Mouse (Mus musculus) stomach, embryonic 14.5 days (tissue): ENCODE measurements at regions not wholly inside any gene's neighbourhood (a gene's known extent, or its start where the extent isn't known, plus 50 kb on each side); places are given as distances from the start of the nearest gene placed in this dataset.

Experiments used
- ATAC-seq: fragments of 200-750 bp; cut with Nextera tagmentation; 2 replicates; pipeline ENCODE4 v1.8.0; 2017; ENCODE audit warnings: low read depth, moderate TSS enrichment; ENCODE audit not compliant: insufficient number of reproducible peaks, insufficient read depth, low FRiP score
- H3K27ac ChIP-seq: fragments of 300-500 bp; sonication (generic); 2 replicates; pipeline ENCODE4 v1.5.1; 2014; ENCODE audit warnings: mild to moderate bottlenecking, low read length, moderate library complexity, mixed read lengths
- H3K27me3 ChIP-seq: fragments of 300-500 bp; sonication (generic); 2 replicates; pipeline ENCODE4 v1.6.1; 2014; ENCODE audit warnings: low read length, control low read depth, mixed read lengths; ENCODE audit not compliant: control insufficient read depth, insufficient read depth
- H3K36me3 ChIP-seq: fragments of 300-500 bp; sonication (generic); 2 replicates; pipeline ENCODE4 v1.6.1; 2014; ENCODE audit warnings: mild to moderate bottlenecking, control low read depth, low read length, moderate library complexity, mixed read lengths; ENCODE audit not compliant: control insufficient read depth, insufficient read depth
- H3K4me1 ChIP-seq: fragments of 300-500 bp; sonication (generic); 2 replicates; pipeline ENCODE4 v1.6.1; 2014; ENCODE audit warnings: low read length, control low read depth, mixed read lengths; ENCODE audit not compliant: control insufficient read depth, insufficient read depth
- H3K4me2 ChIP-seq: fragments of 300-500 bp; sonication (generic); replicated peaks from 2 replicates; pipeline ENCODE4 v1.6.1; 2014; ENCODE audit warnings: low read depth, low read length, control low read depth
- H3K4me3 ChIP-seq: fragments of 300-500 bp; sonication (generic); 2 replicates; pipeline ENCODE4 v1.5.1; 2014; ENCODE audit warnings: low read depth, low read length, control low read depth
- H3K9ac ChIP-seq: fragments of 300-500 bp; sonication (generic); replicated peaks from 2 replicates; pipeline ENCODE4 v1.6.1; 2014; ENCODE audit warnings: low read depth, mild to moderate bottlenecking, control low read depth, low read length, moderate library complexity, mixed read lengths
- H3K9me3 ChIP-seq: fragments of 300-500 bp; sonication (generic); 2 replicates; pipeline ENCODE4 v1.6.1; 2016; ENCODE audit warnings: low read depth, low read length, control low read depth; ENCODE audit not compliant: control insufficient read depth
- WGBS: fragments of 180-500 bp; shearing (Covaris S2); extraction: QIAGEN DNeasy Blood & Tissue Kit; methylation state at CpG from one replicate; pipeline ENCODE4 v1.1.7; 2014; 5-methylcytosine and 5-hydroxymethylcytosine counted together

GRCm38 (mm10) chr16:53480664-53481063 lies 1026.8 kb upstream of the Alcam start:
- no peak for ATAC-seq
- H3K4me2 ChIP-seq: no peak overlapping the region

GRCm38 (mm10) chr16:53439511-53439910 lies 985.6 kb upstream of the Alcam start:
- H3K9me3 ChIP-seq: no peaks in the 10 kb centered on the region
- 73% methylated on average over 4 of the region's 4 CpGs for WGBS
- no peaks in the 10 kb centered on the region for H3K4me1 ChIP-seq
- H3K4me2 ChIP-seq: no peak overlapping the region
- H3K27me3 ChIP-seq: no peaks in the 10 kb centered on the region
- no peak for ATAC-seq
- no peak overlapping the region for H3K27ac ChIP-seq
- H3K36me3 ChIP-seq: no peaks in the 10 kb centered on the region
- H3K9ac ChIP-seq: no peak overlapping the region
- H3K4me3 ChIP-seq: no peak overlapping the region

More at GRCm38 (mm10) chr16:53480664-53481063, 1026.8 kb upstream of the Alcam start:
- Histone ChIP-seq H3K9ac (no peak overlapping the region), H3K4me1 (no peaks in the 10 kb centered on the region), H3K36me3 (no peaks in the 10 kb centered on the region), H3K27me3 (no peaks in the 10 kb centered on the region), H3K27ac (no peak overlapping the region), H3K9me3 (no peaks in the 10 kb centered on the region), H3K4me3 (no peak overlapping the region)

- Histone ChIP-seq H3K4me2 (no peak overlapping the region), H3K9ac (no peak overlapping the region), H3K27me3 (no peaks in the 10 kb centered on the region), H3K9me3 (no peaks in the 10 kb centered on the region), H3K36me3 (no peaks in the 10 kb centered on the region), H3K4me3 (no peak overlapping the region), H3K4me1 (no peaks in the 10 kb centered on the region), H3K27ac (no peak overlapping the region)
- no peak for ATAC-seq
- 70% methylated on average over 2 of the region's 2 CpGs for WGBS
Measured at GRCm38 (mm10) chr16:53418416-53418815, 964.5 kb upstream of the Alcam start.

DNA sequence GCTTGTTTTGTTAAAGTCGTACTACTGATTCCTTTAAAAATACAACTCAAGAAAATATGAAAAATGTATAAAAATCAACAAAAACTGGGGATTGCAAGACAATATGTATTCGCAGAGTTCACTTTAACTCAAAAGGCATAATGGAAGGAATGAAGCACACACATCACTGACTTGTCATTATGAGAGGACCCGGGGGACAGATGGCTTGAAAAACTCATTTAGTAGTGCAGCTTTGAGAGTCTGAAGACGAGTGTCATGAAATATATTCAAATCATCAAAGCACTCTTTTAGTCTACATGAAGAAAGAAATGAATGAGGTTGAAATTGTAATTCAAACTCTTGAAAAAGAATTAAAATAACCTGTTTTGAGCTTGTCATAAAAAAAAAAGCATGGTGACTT lies 931.3 kb upstream of the Alcam start:
- Histone ChIP-seq H3K27me3 (no peaks in the 10 kb centered on the region), H3K4me3 (no peak overlapping the region), H3K27ac (no peak overlapping the region), H3K4me1 (no peaks in the 10 kb centered on the region), H3K9me3 (no peaks in the 10 kb centered on the region), H3K9ac (no peak overlapping the region), H3K36me3 (no peaks in the 10 kb centered on the region), H3K4me2 (no peak overlapping the region)
- ATAC-seq: no peak
- WGBS: 80% methylated on average over 4 of the region's 4 CpGs

GRCm38 (mm10) chr16:53342153-53342552 lies 888.3 kb upstream of the Alcam start:
- ATAC-seq: no peak
- Histone ChIP-seq H3K9ac (no peak overlapping the region), H3K36me3 (no peaks in the 10 kb centered on the region), H3K4me3 (no peak overlapping the region), H3K27ac (no peak overlapping the region), H3K27me3 (no peaks in the 10 kb centered on the region), H3K4me1 (no peaks in the 10 kb centered on the region), H3K9me3 (no peaks in the 10 kb centered on the region), H3K4me2 (no peak overlapping the region)
- 90% methylated on average over 3 of the region's 3 CpGs for WGBS

DNA sequence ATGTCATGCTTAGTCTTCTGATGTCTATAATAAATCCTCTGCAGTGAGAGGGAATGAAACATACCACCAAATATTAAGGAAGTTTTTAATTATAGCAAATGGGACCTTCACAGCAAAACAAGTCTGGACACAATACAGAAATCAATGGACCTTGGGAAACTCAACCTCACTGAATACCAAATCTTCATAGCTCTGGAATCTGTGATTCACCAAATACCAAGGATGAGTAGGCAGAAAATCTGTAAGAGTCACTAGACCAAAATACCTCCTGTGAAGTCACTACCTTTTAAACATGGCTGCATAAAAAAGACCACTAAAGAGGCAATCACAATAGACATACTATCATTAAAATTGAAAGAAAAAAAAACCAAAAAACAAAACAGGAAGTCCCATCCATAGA lies 872.5 kb upstream of the Alcam start:
- Histone ChIP-seq H3K4me2 (no peak overlapping the region), H3K36me3 (no peaks in the 10 kb centered on the region), H3K9ac (no peak overlapping the region), H3K4me3 (no peak overlapping the region), H3K9me3 (no peaks in the 10 kb centered on the region), H3K27ac (no peak overlapping the region), H3K27me3 (no peaks in the 10 kb centered on the region), H3K4me1 (no peaks in the 10 kb centered on the region)
- ATAC-seq: no peak

- no peaks in the 10 kb centered on the region for H3K9me3 ChIP-seq
- ATAC-seq: no peak
- H3K4me1 ChIP-seq: no peaks in the 10 kb centered on the region
- no peak overlapping the region for H3K4me2 ChIP-seq
- no peaks in the 10 kb centered on the region for H3K27me3 ChIP-seq
- no peak overlapping the region for H3K9ac ChIP-seq
- no peak overlapping the region for H3K4me3 ChIP-seq
- H3K36me3 ChIP-seq: no peaks in the 10 kb centered on the region
- 64% methylated on average over 1 of the region's 1 CpGs for WGBS
- H3K27ac ChIP-seq: no peak overlapping the region
Measured at GRCm38 (mm10) chr16:53292081-53292480, 838.2 kb upstream of the Alcam start.

DNA sequence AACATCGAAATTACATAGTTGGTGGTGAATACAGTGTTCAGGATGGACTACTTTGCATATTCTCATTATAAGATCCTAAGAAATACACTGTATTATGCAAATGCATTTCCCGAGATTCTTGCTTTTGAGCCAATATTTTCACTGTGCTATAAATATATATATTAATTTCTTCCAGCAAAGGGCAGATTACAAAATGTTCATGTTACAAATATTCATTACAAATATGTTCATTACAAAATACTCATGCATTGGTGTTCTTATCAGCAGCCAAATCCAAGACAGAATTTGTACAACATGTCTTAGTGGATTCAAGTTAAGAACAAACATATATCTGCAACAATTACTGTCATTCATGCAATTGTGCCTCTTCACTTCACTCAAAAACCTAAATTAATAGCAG lies 828.1 kb upstream of the Alcam start:
- no peaks in the 10 kb centered on the region for H3K4me1 ChIP-seq
- H3K9me3 ChIP-seq: no peaks in the 10 kb centered on the region
- no peak overlapping the region for H3K9ac ChIP-seq
- no peak overlapping the region for H3K4me3 ChIP-seq
- no peak for ATAC-seq
- no peak overlapping the region for H3K4me2 ChIP-seq
- no peaks in the 10 kb centered on the region for H3K36me3 ChIP-seq
- H3K27me3 ChIP-seq: no peaks in the 10 kb centered on the region
- H3K27ac ChIP-seq: no peak overlapping the region
- WGBS: 77% methylated on average over 2 of the region's 2 CpGs

DNA sequence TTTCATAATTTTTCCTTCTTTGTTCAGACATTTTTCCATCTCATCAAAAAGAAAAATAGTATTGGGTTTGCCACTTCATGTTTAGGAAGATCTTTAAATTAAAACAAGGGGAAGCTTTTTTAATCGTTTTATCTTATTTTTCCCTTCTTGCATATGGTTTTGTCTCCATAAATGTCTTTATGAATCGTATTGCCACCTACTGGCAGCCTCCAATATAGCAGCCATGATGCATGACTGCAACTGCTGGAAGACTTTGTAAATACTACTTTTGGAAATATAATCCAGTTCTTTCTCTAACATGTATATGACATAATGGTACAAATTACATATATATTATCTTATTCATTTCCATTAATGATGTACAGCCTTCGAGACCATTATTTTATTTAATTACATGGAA lies 812.2 kb upstream of the Alcam start:
- no peak overlapping the region for H3K27ac ChIP-seq
- H3K9ac ChIP-seq: no peak overlapping the region
- H3K27me3 ChIP-seq: no peaks in the 10 kb centered on the region
- H3K4me3 ChIP-seq: no peak overlapping the region
- no peaks in the 10 kb centered on the region for H3K36me3 ChIP-seq
- no peak overlapping the region for H3K4me2 ChIP-seq
- no peak for ATAC-seq
- no peaks in the 10 kb centered on the region for H3K9me3 ChIP-seq
- 17% methylated on average over 3 of the region's 3 CpGs for WGBS
- H3K4me1 ChIP-seq: no peaks in the 10 kb centered on the region
